Mouse (Mus musculus) lung, postnatal 0 days (tissue): ENCODE measurements around the gene Galk1. TPM values are rescaled to one million over a fixed set of nuclear protein-coding genes. Genes with fewer than 3 reads are reported as not detected.

ENCODE experiments used
- ATAC-seq: fragments of 200-750 bp; cut with Nextera tagmentation; 2 replicates; pipeline ENCODE4 v1.8.0; 2017; ENCODE audit warnings: moderate library complexity
- DNase-seq: peaks from one replicate; pipeline ENCODE4 v3.0.0-alpha.2; 2016; ENCODE audit warnings: low spot score
- H3K27ac ChIP-seq: fragments of 300-500 bp; sonication (generic); 2 replicates; pipeline ENCODE4 v1.5.1; 2014; ENCODE audit warnings: antibody characterized with exemption, mild to moderate bottlenecking, low read length, mixed read lengths
- H3K27me3 ChIP-seq: fragments of 300-500 bp; sonication (generic); replicated peaks from 2 replicates; pipeline ENCODE4 v1.6.1; 2014; ENCODE audit warnings: low read length, mixed read lengths; ENCODE audit not compliant: insufficient read depth
- H3K36me3 ChIP-seq: fragments of 300-500 bp; sonication (generic); 2 replicates; pipeline ENCODE4 v1.6.1; 2014; ENCODE audit warnings: low read length, mixed read lengths; ENCODE audit not compliant: insufficient read depth
- H3K4me1 ChIP-seq: fragments of 300-500 bp; sonication (generic); 2 replicates; pipeline ENCODE4 v1.6.1; 2014; ENCODE audit warnings: antibody characterized with exemption, low read depth, low read length, mixed read lengths; ENCODE audit not compliant: insufficient read depth
- H3K4me2 ChIP-seq: fragments of 300-500 bp; sonication (generic); replicated peaks from 2 replicates; pipeline ENCODE4 v1.6.1; 2014; ENCODE audit warnings: low read depth, mild to moderate bottlenecking, low read length, moderate library complexity, mixed read lengths
- H3K4me3 ChIP-seq: fragments of 300-500 bp; sonication (generic); 2 replicates; pipeline ENCODE4 v1.5.1; 2014; ENCODE audit warnings: low read depth, low read length
- H3K9ac ChIP-seq: fragments of 300-500 bp; sonication (generic); replicated peaks from 2 replicates; pipeline ENCODE4 v1.6.1; 2014; ENCODE audit warnings: low read depth, mild to moderate bottlenecking
- H3K9me3 ChIP-seq: fragments of 300-500 bp; sonication (generic); 2 replicates; pipeline ENCODE4 v1.6.1; 2016; ENCODE audit warnings: low read length, mixed read lengths
- CTCF ChIP-seq: IDR thresholded peaks from 2 replicates; pipeline ENCODE4 v1.5.1; 2016; ENCODE audit warnings: antibody characterized with exemption, mild to moderate bottlenecking
- EP300 ChIP-seq: IDR thresholded peaks from 2 replicates; pipeline ENCODE4 v1.6.1; 2016; ENCODE audit warnings: antibody characterized with exemption, mild to moderate bottlenecking, control low read depth
- whole genome bisulfite sequencing: fragments of 180-500 bp; shearing (Covaris S2); extraction: QIAGEN DNeasy Blood & Tissue Kit; methylation state at CpG from one replicate; pipeline ENCODE4 v1.1.7; 2014; 5-methylcytosine and 5-hydroxymethylcytosine counted together
- polyA plus RNA-seq: library from polyadenylated mRNA; unstranded; fragments of >200 nt; fragmentation: Nextera tagmentation; extraction: Ambion mirVana; gene quantifications from 2 replicates; pipeline ENCODE4 v1.2.1, GENCODE M21; 2015

Gene Galk1
- polyA plus RNA-seq, 1 experiment from 2014 or later = 95.6 TPM

- Histone ChIP-seq H3K36me3 (0 out of 2 replicates have a peak, but pooled peaks cover 8% of the 10 kb centered on the region), H3K9me3 (no peaks in the 10 kb centered on the region), H3K9ac (no peak overlapping the region), H3K27ac (no peak overlapping the region; the same call in 1 of the 2 replicates), H3K4me2 (peak overlapping the region; percentile 52), H3K27me3 (0 out of 2 replicates have a peak, but pooled peaks cover 7% of the 10 kb centered on the region), H3K4me1 (peaks cover 7% of the 10 kb centered on the region; the same call in 1 of the 2 replicates), H3K4me3 (peak overlapping the region; percentile 22; the same call in 1 of the 2 replicates)
- TF ChIP-seq EP300 (no peak), CTCF (no peak)
- DNase-seq = peak; percentile 3
- no peak for ATAC-seq
- WGBS = 29% methylated on average over 8 of the region's 8 CpGs
These were observed 8.2 kb downstream of the Galk1 start for GRCm38 (mm10) chr11:116004186-116004823.

GRCm38 (mm10) chr11:116002894-116003293, 9.6 kb downstream of the Galk1 start:
- DNase-seq = no peak
- no peak for ATAC-seq
- Histone ChIP-seq H3K36me3 (0 out of 2 replicates have a peak, but pooled peaks cover 3% of the 10 kb centered on the region), H3K4me3 (no peak overlapping the region), H3K9me3 (no peaks in the 10 kb centered on the region), H3K27me3 (0 out of 2 replicates have a peak, but pooled peaks cover 7% of the 10 kb centered on the region), H3K4me1 (peaks cover 7% of the 10 kb centered on the region; the same call in 1 of the 2 replicates), H3K27ac (no peak overlapping the region), H3K9ac (no peak overlapping the region), H3K4me2 (no peak overlapping the region)
- TF ChIP-seq CTCF = no peak
- TF ChIP-seq EP300 = no peak
- WGBS = 78% methylated on average over 3 of the region's 3 CpGs

GRCm38 (mm10) chr11:116001725-116002124, 10.8 kb downstream of the Galk1 start:
- no peak overlapping the region for H3K4me2 ChIP-seq
- H3K9ac ChIP-seq = no peak overlapping the region
- TF ChIP-seq CTCF = no peak
- no peak for TF ChIP-seq EP300
- 0 out of 2 replicates have a peak, but pooled peaks cover 7% of the 10 kb centered on the region for H3K27me3 ChIP-seq
- peaks cover 7% of the 10 kb centered on the region; the same call in 1 of the 2 replicates for H3K4me1 ChIP-seq
- H3K9me3 ChIP-seq = no peaks in the 10 kb centered on the region
- H3K27ac ChIP-seq = no peak overlapping the region
- WGBS = 58% methylated on average over 6 of the region's 6 CpGs
- H3K36me3 ChIP-seq = no peaks in the 10 kb centered on the region
- no peak for DNase-seq
- H3K4me3 ChIP-seq = no peak overlapping the region
- ATAC-seq = no peak

- no peak for ATAC-seq
- H3K9me3 ChIP-seq = no peaks in the 10 kb centered on the region
- DNase-seq = no peak
- H3K27ac ChIP-seq = no peak overlapping the region
- no peaks in the 10 kb centered on the region for H3K36me3 ChIP-seq
- no peak for TF ChIP-seq CTCF
- no peak for TF ChIP-seq EP300
- no peak overlapping the region for H3K4me3 ChIP-seq
- WGBS = 48% methylated on average over 10 of the region's 10 CpGs
- H3K4me1 ChIP-seq = peaks cover 4% of the 10 kb centered on the region; the same call in 1 of the 2 replicates
- 0 out of 2 replicates have a peak, but pooled peaks cover 7% of the 10 kb centered on the region for H3K27me3 ChIP-seq
- H3K4me2 ChIP-seq = no peak overlapping the region
- no peak overlapping the region for H3K9ac ChIP-seq
These were observed 11.9 kb downstream of the Galk1 start for GRCm38 (mm10) chr11:116000607-116001006.

GRCm38 (mm10) chr11:115999538-116000143, 12.9 kb downstream of the Galk1 start:
- DNase-seq = peak; percentile 84

GRCm38 (mm10) chr11:115999027-115999426, 13.5 kb downstream of the Galk1 start:
- 47% methylated on average over 7 of the region's 7 CpGs for WGBS
- H3K27ac ChIP-seq = no peak overlapping the region
- ATAC-seq (no peak), DNase-seq (no peak)
- TF ChIP-seq EP300 (no peak), CTCF (no peak)
- H3K27me3 ChIP-seq = 0 out of 2 replicates have a peak, but pooled peaks cover 7% of the 10 kb centered on the region
- no peak overlapping the region for H3K4me2 ChIP-seq
- no peaks in the 10 kb centered on the region for H3K4me1 ChIP-seq
- H3K4me3 ChIP-seq = no peak overlapping the region
- H3K36me3 ChIP-seq = no peaks in the 10 kb centered on the region
- H3K9me3 ChIP-seq = no peaks in the 10 kb centered on the region
- no peak overlapping the region for H3K9ac ChIP-seq

More at GRCm38 (mm10) chr11:115999538-116000143, 12.9 kb downstream of the Galk1 start:
- Histone ChIP-seq H3K9me3 (no peaks in the 10 kb centered on the region), H3K9ac (no peak overlapping the region), H3K27me3 (0 out of 2 replicates have a peak, but pooled peaks cover 7% of the 10 kb centered on the region), H3K4me1 (no peaks in the 10 kb centered on the region), H3K4me2 (no peak overlapping the region), H3K4me3 (no peak overlapping the region), H3K36me3 (no peaks in the 10 kb centered on the region), H3K27ac (no peak overlapping the region)
- peak; percentile 52 for ATAC-seq
- WGBS = 12% methylated on average over 14 of the region's 14 CpGs
- TF ChIP-seq EP300 = no peak
- TF ChIP-seq CTCF = peak; percentile 84
